Mouse (Mus musculus) kidney, adult 2 months (tissue): ENCODE measurements at regions not wholly inside any gene's neighbourhood (a gene's known extent, or its start where the extent isn't known, plus 50 kb on each side); places are given as distances from the start of the nearest gene placed in this dataset.

Source experiments
- DNase-seq: peaks from one replicate; pipeline ENCODE4 v3.0.0; 2021
- H3K27ac ChIP-seq: fragments of 200-500 bp; 2 replicates; pipeline ENCODE4 v1.5.1; 2012; ENCODE audit warnings: low read depth, low read length, control low read depth, inconsistent platforms; ENCODE audit not compliant: insufficient read depth
- H3K27me3 ChIP-seq: fragments of 200-500 bp; replicated peaks from 2 replicates; pipeline ENCODE4 v1.6.1; 2012; ENCODE audit warnings: mild to moderate bottlenecking, moderate library complexity, low read length, inconsistent platforms; ENCODE audit not compliant: control insufficient read depth, insufficient read depth
- H3K36me3 ChIP-seq: fragments of 200-500 bp; 2 replicates; pipeline ENCODE4 v1.6.1; 2012; ENCODE audit warnings: mild to moderate bottlenecking, moderate library complexity, low read length, inconsistent platforms; ENCODE audit not compliant: control insufficient read depth, insufficient read depth
- H3K4me1 ChIP-seq: fragments of 200-500 bp; 2 replicates; pipeline ENCODE4 v1.6.1; 2011; ENCODE audit warnings: low read length; ENCODE audit not compliant: control insufficient read depth, insufficient read depth
- H3K4me3 ChIP-seq: fragments of 200-500 bp; 2 replicates; pipeline ENCODE4 v1.5.1; 2011; ENCODE audit warnings: mild to moderate bottlenecking, low read depth, low read length, control low read depth; ENCODE audit not compliant: insufficient read depth
- CTCF ChIP-seq: fragments of 200-500 bp; conservative IDR thresholded peaks from 2 replicates; pipeline ENCODE4 v1.5.1; 2011; ENCODE audit warnings: low read depth, mild to moderate bottlenecking, control low read depth, low read length, moderate library complexity, mixed read lengths; ENCODE audit not compliant: insufficient read depth, insufficient read length
- POLR2A ChIP-seq: fragments of 200-500 bp; IDR thresholded peaks from one replicate; pipeline ENCODE4 v1.6.1; 2011; ENCODE audit warnings: low read depth, low read length, control low read depth
- WGBS: fragments of 180-500 bp; shearing (Covaris S2); methylation state at CpG from one replicate; pipeline ENCODE4 v1.1.7; 2018; 5-methylcytosine and 5-hydroxymethylcytosine counted together

DNA sequence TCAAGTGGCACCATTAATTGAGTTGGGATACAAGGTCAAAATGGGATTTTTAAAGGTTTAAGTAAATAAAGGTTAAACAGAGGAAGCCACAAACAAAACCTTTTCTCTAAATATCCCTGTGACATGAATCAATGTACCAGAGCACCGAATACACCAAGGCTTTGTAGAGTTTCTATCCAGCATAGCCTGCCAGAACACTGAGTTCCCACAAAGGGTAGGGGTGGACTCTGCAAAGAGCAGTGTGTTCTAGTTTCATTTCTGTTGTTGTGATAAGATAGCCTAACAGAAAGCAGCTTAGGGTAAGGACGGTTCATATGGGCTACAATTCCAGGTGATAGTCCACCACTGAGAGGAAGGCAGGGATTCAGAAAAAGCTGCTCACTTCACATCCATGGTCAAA lies 233.0 kb upstream of the Tgfbr2 start:
- TF ChIP-seq POLR2A (no peak), CTCF (no peak)
- WGBS, result 78% methylated on average over 2 of the region's 2 CpGs

DNA sequence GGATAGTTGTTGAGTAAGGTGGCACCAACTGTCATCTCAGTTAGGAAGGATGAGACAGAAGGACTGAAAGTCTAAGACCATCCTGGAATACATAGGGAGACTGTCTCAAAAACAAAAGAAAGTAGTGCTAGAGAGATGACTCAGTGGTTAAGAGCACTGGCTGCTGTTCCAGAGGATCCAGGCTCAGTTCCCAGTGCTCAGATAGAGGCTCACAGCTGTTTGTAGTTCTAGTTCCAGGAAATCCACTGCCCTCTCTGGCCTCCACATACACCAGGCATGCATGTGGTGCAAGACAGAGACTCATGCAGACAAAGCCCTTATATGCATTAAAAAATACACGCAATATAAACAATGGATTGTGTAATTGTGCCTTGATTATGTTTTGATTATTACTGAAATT lies 229.9 kb upstream of the Tgfbr2 start:
- WGBS, result 100% methylated on average over 1 of the region's 1 CpGs
- no peaks in the 10 kb centered on the region for H3K36me3 ChIP-seq
- no peaks in the 10 kb centered on the region for H3K27me3 ChIP-seq
- H3K4me1 ChIP-seq, result no peaks in the 10 kb centered on the region
- TF ChIP-seq CTCF (no peak), POLR2A (no peak)
- no peak for DNase-seq
- no peak overlapping the region for H3K4me3 ChIP-seq
- H3K27ac ChIP-seq, result no peak overlapping the region

More for the DNA sequence above, 233.0 kb upstream of the Tgfbr2 start:
- DNase-seq, result no peak
- no peak overlapping the region for H3K27ac ChIP-seq
- no peaks in the 10 kb centered on the region for H3K4me1 ChIP-seq
- H3K36me3 ChIP-seq, result no peaks in the 10 kb centered on the region
- no peaks in the 10 kb centered on the region for H3K27me3 ChIP-seq
- no peak overlapping the region for H3K4me3 ChIP-seq

DNA sequence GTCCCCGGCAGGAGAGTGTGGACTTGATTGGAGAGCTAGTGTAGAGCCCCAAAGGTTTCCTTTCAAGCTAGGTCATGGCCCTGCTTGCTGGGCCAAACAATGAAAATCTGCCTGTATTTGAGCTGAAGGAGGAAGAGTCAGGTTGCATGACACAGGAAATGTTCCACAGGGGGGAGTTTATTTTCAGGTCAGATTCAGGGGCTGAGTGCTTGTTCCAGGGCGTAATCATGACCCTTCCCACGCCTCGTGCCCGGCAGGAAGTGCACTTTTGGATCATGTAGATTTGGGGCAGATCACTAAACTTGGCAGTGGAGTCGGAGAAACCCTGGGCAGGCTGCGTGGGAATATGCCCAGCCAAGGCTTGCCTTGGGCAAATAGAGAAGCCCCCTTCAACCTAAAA lies 226.7 kb upstream of the Tgfbr2 start:
- DNase-seq, result peak; percentile 52
- Histone ChIP-seq H3K4me3 (no peak overlapping the region), H3K36me3 (no peaks in the 10 kb centered on the region), H3K27ac (no peak overlapping the region), H3K27me3 (no peaks in the 10 kb centered on the region), H3K4me1 (no peaks in the 10 kb centered on the region)
- 52% methylated on average over 7 of the region's 7 CpGs for WGBS
- no peak for TF ChIP-seq POLR2A
- TF ChIP-seq CTCF, result no peak

DNA sequence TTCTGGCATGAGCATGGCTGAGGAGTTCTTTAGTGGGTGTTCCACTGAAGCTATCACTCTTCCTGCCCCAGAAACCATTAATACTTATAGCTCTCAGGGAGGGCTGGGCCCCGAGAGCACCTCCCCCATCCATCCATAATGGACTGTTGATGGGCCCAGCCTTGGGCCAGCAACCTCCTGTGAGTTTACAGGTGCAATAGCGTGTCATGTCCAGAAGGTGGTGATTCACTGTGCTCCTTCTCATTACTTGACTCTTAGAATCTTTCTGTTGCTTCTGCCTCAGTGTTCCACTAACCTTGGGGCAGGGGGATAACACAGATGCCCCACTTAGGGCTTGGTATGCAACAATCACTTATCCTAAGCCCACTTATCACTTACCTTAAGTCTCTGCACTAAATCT lies 225.1 kb upstream of the Tgfbr2 start:
- no peak overlapping the region for H3K27ac ChIP-seq
- WGBS, result 68% methylated on average over 2 of the region's 2 CpGs
- no peak for DNase-seq
- no peak overlapping the region for H3K4me3 ChIP-seq
- TF ChIP-seq POLR2A (no peak), CTCF (no peak)
- no peaks in the 10 kb centered on the region for H3K36me3 ChIP-seq
- no peaks in the 10 kb centered on the region for H3K27me3 ChIP-seq
- H3K4me1 ChIP-seq, result no peaks in the 10 kb centered on the region

DNA sequence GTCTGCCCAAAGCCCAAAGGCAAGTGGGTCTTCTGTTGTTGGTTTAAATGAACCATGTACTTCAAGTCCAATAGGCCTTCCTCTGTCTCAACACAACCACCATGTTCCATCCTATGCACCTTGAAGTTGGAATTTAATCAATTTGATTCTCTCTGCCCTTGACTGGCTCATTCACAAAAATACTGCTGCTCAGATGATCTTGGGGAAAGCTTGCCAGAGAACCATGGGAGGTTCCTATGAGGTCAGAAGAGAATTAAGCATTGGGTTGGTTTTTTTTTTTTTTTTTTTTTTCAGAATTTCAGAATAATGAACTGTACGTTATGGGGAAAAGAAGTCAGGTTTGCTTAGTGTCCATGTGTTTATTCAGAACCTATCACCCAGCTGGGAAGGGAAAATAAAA lies 224.1 kb upstream of the Tgfbr2 start:
- Histone ChIP-seq H3K36me3 (no peaks in the 10 kb centered on the region), H3K4me3 (no peak overlapping the region), H3K27me3 (no peaks in the 10 kb centered on the region), H3K4me1 (no peaks in the 10 kb centered on the region), H3K27ac (no peak overlapping the region)
- 96% methylated on average over 1 of the region's 1 CpGs for WGBS
- TF ChIP-seq POLR2A (no peak), CTCF (no peak)
- no peak for DNase-seq

DNA sequence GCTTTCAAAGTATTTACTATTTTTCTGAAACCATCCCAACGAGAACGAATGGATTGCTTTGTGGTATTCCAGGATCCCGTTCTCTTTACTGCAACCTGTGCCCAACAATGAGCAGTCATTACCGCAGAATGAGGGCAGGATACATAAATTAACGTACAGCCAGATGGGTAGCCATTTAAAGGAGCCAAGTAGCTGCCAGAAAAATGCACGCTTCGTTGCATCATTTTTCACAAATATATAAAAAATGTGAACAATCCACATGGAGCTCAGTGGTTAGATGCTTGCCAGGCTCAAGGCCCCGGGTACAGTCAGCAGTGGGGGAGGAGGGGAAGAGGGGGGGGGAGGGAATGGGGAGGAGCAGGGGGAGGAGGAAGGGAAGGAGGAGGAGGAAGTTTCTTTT lies 217.1 kb upstream of the Tgfbr2 start:
- Histone ChIP-seq H3K4me1 (no peaks in the 10 kb centered on the region), H3K27ac (no peak overlapping the region), H3K4me3 (no peak overlapping the region), H3K27me3 (no peaks in the 10 kb centered on the region), H3K36me3 (no peaks in the 10 kb centered on the region)
- TF ChIP-seq CTCF, result no peak
- no peak for TF ChIP-seq POLR2A
- 70% methylated on average over 8 of the region's 8 CpGs for WGBS
- DNase-seq, result no peak

DNA sequence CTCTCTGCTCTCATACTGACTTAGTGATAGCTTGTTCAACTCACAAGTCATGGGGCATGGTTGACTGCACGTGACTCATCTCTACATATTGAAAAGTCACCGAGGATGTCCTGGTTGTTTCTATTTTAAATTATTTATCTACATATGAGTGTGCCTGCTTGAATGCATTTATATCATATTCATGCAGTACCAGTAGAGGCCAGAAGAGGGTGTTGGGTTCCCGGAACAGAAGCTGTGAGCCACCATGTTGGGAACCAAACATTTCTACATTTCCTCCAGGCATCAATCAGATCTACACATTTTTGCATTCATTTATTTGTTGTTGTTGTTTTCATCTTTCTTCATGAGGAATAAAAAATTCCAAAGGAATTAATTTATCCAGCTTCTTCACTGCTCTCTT lies 214.6 kb upstream of the Tgfbr2 start:
- no peaks in the 10 kb centered on the region for H3K36me3 ChIP-seq

DNA sequence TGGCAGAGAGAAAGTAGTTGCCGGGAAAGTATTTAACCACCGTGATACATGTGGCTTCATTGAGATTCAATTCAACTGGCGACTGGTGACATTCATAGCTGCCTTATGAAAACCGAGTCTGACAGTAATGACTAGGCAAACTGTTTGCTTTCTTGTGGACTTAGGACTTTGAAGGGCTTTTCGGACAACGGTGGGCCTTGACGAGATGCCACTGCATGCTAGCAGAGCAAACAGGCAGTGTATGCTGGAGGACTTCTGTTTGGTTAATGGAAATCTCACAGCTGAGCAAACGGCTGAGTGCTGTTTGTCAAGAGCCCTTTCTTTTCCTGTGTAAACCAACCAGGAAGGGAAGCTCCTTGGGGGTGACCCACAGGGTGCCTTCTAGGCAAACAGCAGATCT lies 213.7 kb upstream of the Tgfbr2 start:
- DNase-seq, result no peak
- Histone ChIP-seq H3K27me3 (no peaks in the 10 kb centered on the region), H3K27ac (no peak overlapping the region), H3K4me1 (no peaks in the 10 kb centered on the region), H3K36me3 (no peaks in the 10 kb centered on the region), H3K4me3 (no peak overlapping the region)
- WGBS, result 71% methylated on average over 8 of the region's 8 CpGs
- no peak for TF ChIP-seq POLR2A
- TF ChIP-seq CTCF, result no peak

More for the DNA sequence above, 214.6 kb upstream of the Tgfbr2 start:
- Histone ChIP-seq H3K27ac (no peak overlapping the region), H3K4me1 (no peaks in the 10 kb centered on the region), H3K4me3 (no peak overlapping the region), H3K27me3 (no peaks in the 10 kb centered on the region)
- 82% methylated on average over 3 of the region's 3 CpGs for WGBS
- DNase-seq, result no peak
- TF ChIP-seq CTCF (0 out of 2 replicates have a peak, but pooled peaks have one; percentile 11), POLR2A (no peak)
